Mouse (Mus musculus): ENCODE results near the gene Magi3. TPM values are rescaled to one million over a fixed set of nuclear protein-coding genes. Genes with fewer than 3 reads are reported as not detected.

Gene Magi3
- polyA plus RNA-seq, 1 experiment from 2014 or later, result 10.1 TPM

- no peak for ATAC-seq (ENCODE audit: borderline replicate concordance, extremely low read depth, low FRiP score, low TSS enrichment)
- Histone ChIP-seq H3K9ac (no peak overlapping the region), H3K9me3 (no peaks in the 10 kb centered on the region), H3K4me2 (no peak overlapping the region), H3K4me3 (no peak overlapping the region), H3K36me3 (no peaks in the 10 kb centered on the region), H3K27me3 (no peaks in the 10 kb centered on the region), H3K4me1 (no peaks in the 10 kb centered on the region), H3K27ac (no peak overlapping the region)
Measured at GRCm38 (mm10) chr3:104101249-104101648, 118.9 kb downstream of the Magi3 start.

- Histone ChIP-seq H3K9ac (no peak overlapping the region), H3K27me3 (no peaks in the 10 kb centered on the region), H3K36me3 (peaks cover 8% of the 10 kb centered on the region), H3K4me1 (no peaks in the 10 kb centered on the region), H3K4me3 (no peak overlapping the region), H3K4me2 (no peak overlapping the region), H3K27ac (no peak overlapping the region), H3K9me3 (no peaks in the 10 kb centered on the region)
- ATAC-seq (ENCODE audit: borderline replicate concordance, extremely low read depth, low FRiP score, low TSS enrichment), result no peak
- WGBS, result 36% methylated on average over 3 of the region's 3 CpGs
Measured at GRCm38 (mm10) chr3:104095936-104096335, 124.2 kb downstream of the Magi3 start.

- Histone ChIP-seq H3K4me1 (no peaks in the 10 kb centered on the region), H3K36me3 (peaks cover 8% of the 10 kb centered on the region), H3K27ac (no peak overlapping the region), H3K27me3 (no peaks in the 10 kb centered on the region), H3K4me3 (no peak overlapping the region), H3K9me3 (no peaks in the 10 kb centered on the region), H3K9ac (no peak overlapping the region), H3K4me2 (no peak overlapping the region)
- no peak for ATAC-seq (ENCODE audit: borderline replicate concordance, extremely low read depth, low FRiP score, low TSS enrichment)
- WGBS, result 67% methylated on average over 1 of the region's 1 CpGs
Measured at GRCm38 (mm10) chr3:104094646-104095045, 125.5 kb downstream of the Magi3 start.

GRCm38 (mm10) chr3:104092759-104093158 is 127.4 kb downstream of the Magi3 start:
- no peak overlapping the region for H3K9ac ChIP-seq
- no peak overlapping the region for H3K4me2 ChIP-seq
- no peaks in the 10 kb centered on the region for H3K4me1 ChIP-seq
- ATAC-seq (ENCODE audit: borderline replicate concordance, extremely low read depth, low FRiP score, low TSS enrichment), result no peak
- 72% methylated on average over 5 of the region's 5 CpGs for WGBS
- no peak overlapping the region for H3K27ac ChIP-seq
- no peak overlapping the region for H3K4me3 ChIP-seq
- H3K9me3 ChIP-seq, result no peaks in the 10 kb centered on the region
- no peaks in the 10 kb centered on the region for H3K27me3 ChIP-seq
- peaks cover 8% of the 10 kb centered on the region for H3K36me3 ChIP-seq

GRCm38 (mm10) chr3:104082031-104082430 is 138.1 kb downstream of the Magi3 start:
- Histone ChIP-seq H3K9me3 (no peaks in the 10 kb centered on the region), H3K27me3 (no peaks in the 10 kb centered on the region), H3K4me1 (no peaks in the 10 kb centered on the region), H3K4me3 (no peak overlapping the region), H3K4me2 (no peak overlapping the region), H3K9ac (no peak overlapping the region), H3K27ac (no peak overlapping the region), H3K36me3 (peaks cover 2% of the 10 kb centered on the region; the same call in 1 of the 2 replicates)
- ATAC-seq (ENCODE audit: borderline replicate concordance, extremely low read depth, low FRiP score, low TSS enrichment), result no peak
- WGBS, result 77% methylated on average over 1 of the region's 1 CpGs

- Histone ChIP-seq H3K27ac (no peak overlapping the region), H3K4me1 (no peaks in the 10 kb centered on the region), H3K36me3 (0 out of 2 replicates have a peak, but pooled peaks cover 2% of the 10 kb centered on the region), H3K27me3 (no peaks in the 10 kb centered on the region), H3K4me3 (no peak overlapping the region), H3K9ac (no peak overlapping the region), H3K9me3 (no peaks in the 10 kb centered on the region), H3K4me2 (no peak overlapping the region)
- no peak for ATAC-seq (ENCODE audit: borderline replicate concordance, extremely low read depth, low FRiP score, low TSS enrichment)
Measured at GRCm38 (mm10) chr3:104078725-104079124, 141.4 kb downstream of the Magi3 start.

GRCm38 (mm10) chr3:104069395-104069794 is 150.8 kb downstream of the Magi3 start:
- no peak for ATAC-seq (ENCODE audit: borderline replicate concordance, extremely low read depth, low FRiP score, low TSS enrichment)
- Histone ChIP-seq H3K4me2 (no peak overlapping the region), H3K9ac (no peak overlapping the region), H3K4me3 (no peak overlapping the region), H3K4me1 (no peaks in the 10 kb centered on the region), H3K9me3 (no peaks in the 10 kb centered on the region), H3K27me3 (no peaks in the 10 kb centered on the region), H3K27ac (no peak overlapping the region), H3K36me3 (no peaks in the 10 kb centered on the region)

- H3K36me3 ChIP-seq, result no peaks in the 10 kb centered on the region
- 62% methylated on average over 6 of the region's 6 CpGs for WGBS
- ATAC-seq (ENCODE audit: borderline replicate concordance, extremely low read depth, low FRiP score, low TSS enrichment), result no peak
- H3K27ac ChIP-seq, result no peak overlapping the region
- H3K9me3 ChIP-seq, result no peaks in the 10 kb centered on the region
- no peaks in the 10 kb centered on the region for H3K27me3 ChIP-seq
- no peaks in the 10 kb centered on the region for H3K4me1 ChIP-seq
- H3K9ac ChIP-seq, result no peak overlapping the region
- H3K4me2 ChIP-seq, result no peak overlapping the region
- H3K4me3 ChIP-seq, result no peak overlapping the region
Measured at GRCm38 (mm10) chr3:104059001-104059622, 161.1 kb downstream of the Magi3 start.

- no peaks in the 10 kb centered on the region for H3K4me1 ChIP-seq
- H3K27me3 ChIP-seq, result no peaks in the 10 kb centered on the region
- no peak overlapping the region for H3K27ac ChIP-seq
- H3K9ac ChIP-seq, result no peak overlapping the region
- H3K9me3 ChIP-seq, result no peaks in the 10 kb centered on the region
- WGBS, result 96% methylated on average over 1 of the region's 1 CpGs
- no peak for ATAC-seq (ENCODE audit: borderline replicate concordance, extremely low read depth, low FRiP score, low TSS enrichment)
- H3K4me3 ChIP-seq, result no peak overlapping the region
- no peak overlapping the region for H3K4me2 ChIP-seq
- peaks cover 3% of the 10 kb centered on the region; the same call in 1 of the 2 replicates for H3K36me3 ChIP-seq
Measured at GRCm38 (mm10) chr3:104032747-104033146, 187.4 kb downstream of the Magi3 start.

GRCm38 (mm10) chr3:104032086-104032485 is 188.1 kb downstream of the Magi3 start:
- Histone ChIP-seq H3K27me3 (no peaks in the 10 kb centered on the region), H3K4me3 (no peak overlapping the region), H3K9ac (no peak overlapping the region), H3K4me1 (no peaks in the 10 kb centered on the region), H3K27ac (no peak overlapping the region), H3K9me3 (no peaks in the 10 kb centered on the region), H3K36me3 (peaks cover 8% of the 10 kb centered on the region; the same call in 1 of the 2 replicates), H3K4me2 (no peak overlapping the region)
- 90% methylated on average over 1 of the region's 1 CpGs for WGBS
- ATAC-seq (ENCODE audit: borderline replicate concordance, extremely low read depth, low FRiP score, low TSS enrichment), result no peak

- no peak for ATAC-seq (ENCODE audit: borderline replicate concordance, extremely low read depth, low FRiP score, low TSS enrichment)
- peaks cover 12% of the 10 kb centered on the region; the same call in 1 of the 2 replicates for H3K36me3 ChIP-seq
- 43% methylated on average over 3 of the region's 3 CpGs for WGBS
- no peak overlapping the region for H3K27ac ChIP-seq
- H3K9me3 ChIP-seq, result no peaks in the 10 kb centered on the region
- H3K4me2 ChIP-seq, result no peak overlapping the region
- no peaks in the 10 kb centered on the region for H3K4me1 ChIP-seq
- H3K9ac ChIP-seq, result no peak overlapping the region
- no peak overlapping the region for H3K4me3 ChIP-seq
- no peaks in the 10 kb centered on the region for H3K27me3 ChIP-seq
Measured at GRCm38 (mm10) chr3:104026938-104027337, 193.2 kb downstream of the Magi3 start.

GRCm38 (mm10) chr3:104020101-104020500 is 200.1 kb downstream of the Magi3 start:
- H3K4me2 ChIP-seq, result no peak overlapping the region
- H3K9me3 ChIP-seq, result no peaks in the 10 kb centered on the region
- WGBS, result 87% methylated on average over 12 of the region's 12 CpGs
- no peak overlapping the region for H3K27ac ChIP-seq
- peaks cover 46% of the 10 kb centered on the region for H3K36me3 ChIP-seq
- H3K27me3 ChIP-seq, result no peaks in the 10 kb centered on the region
- ATAC-seq (ENCODE audit: borderline replicate concordance, extremely low read depth, low FRiP score, low TSS enrichment), result no peak
- H3K4me1 ChIP-seq, result no peaks in the 10 kb centered on the region
- no peak overlapping the region for H3K9ac ChIP-seq
- H3K4me3 ChIP-seq, result no peak overlapping the region

GRCm38 (mm10) chr3:104019453-104019852 is 200.7 kb downstream of the Magi3 start:
- Histone ChIP-seq H3K36me3 (peaks cover 50% of the 10 kb centered on the region), H3K4me1 (no peaks in the 10 kb centered on the region), H3K4me3 (no peak overlapping the region), H3K9me3 (no peaks in the 10 kb centered on the region), H3K9ac (no peak overlapping the region), H3K4me2 (no peak overlapping the region), H3K27ac (no peak overlapping the region), H3K27me3 (no peaks in the 10 kb centered on the region)
- ATAC-seq (ENCODE audit: borderline replicate concordance, extremely low read depth, low FRiP score, low TSS enrichment), result no peak
- WGBS, result 56% methylated on average over 4 of the region's 4 CpGs

Measured in lung, embryonic 15.5 days (tissue).